ENCODE assay signal across 9 mouse cellular contexts in the genomic region with DNA sequence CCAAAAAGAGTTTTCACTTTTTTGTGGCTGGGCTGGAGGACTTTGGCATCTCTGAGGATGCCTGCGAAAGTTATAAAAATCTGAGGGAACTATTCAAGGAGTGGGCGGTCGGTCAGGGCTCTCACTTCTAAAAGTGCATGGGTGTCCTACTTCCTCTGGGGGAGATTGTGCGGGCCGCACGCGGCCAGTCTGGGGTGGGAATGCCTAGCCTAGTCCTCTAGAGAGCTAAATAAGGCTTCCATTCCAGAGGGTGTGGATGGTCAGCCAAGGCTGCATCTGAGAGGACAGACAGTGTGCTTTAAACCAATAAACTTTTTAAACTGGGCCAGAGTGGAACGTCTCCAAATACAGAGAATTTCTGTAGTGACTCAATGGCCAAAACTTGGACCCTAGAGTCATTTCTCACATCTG. TPM values are rescaled to one million over a fixed set of nuclear protein-coding genes. Genes with fewer than 3 reads are reported as not detected.
DNase-seq lines count a peak whose midpoint lies in the region; ATAC-seq and TF ChIP-seq lines count a peak whose summit lies in the region.
"Had no signal": no experiment of that assay in that cellular context is flagged by ENCODE, and none has a peak within 500 bp of the region (broad histone marks: within the 10 kb centered on the region; RNA-seq: fewer than 3 reads in every experiment).

No protein-coding gene starts in this region.

- H3K4me2 ChIP-seq in embryonic facial prominence, embryonic 12.5 days (replicated peaks) = peak overlapping the region; percentile 73
- peak overlapping the region; percentile 79 for H3K4me2 ChIP-seq in heart, embryonic 12.5 days
- H3K4me2 ChIP-seq in limb, embryonic 14.5 days (replicated peaks; ENCODE audit: low read depth, low read length, severe bottlenecking) = peak overlapping the region; percentile 55
- H3K4me2 ChIP-seq in neural tube, embryonic 13.5 days = peak overlapping the region; percentile 83

- TF ChIP-seq POLR2A in limb, embryonic 14.5 days (IDR thresholded peaks at IDR 0.05; ENCODE audit: borderline replicate concordance, extremely low read depth, insufficient read depth, insufficient read length) = no peak

- H3K9ac ChIP-seq in embryonic facial prominence, embryonic 12.5 days = peak overlapping the region; percentile 90
- peak overlapping the region; percentile 98 for H3K9ac ChIP-seq in heart, embryonic 12.5 days
- peak overlapping the region; percentile 91 for H3K9ac ChIP-seq in limb, embryonic 14.5 days (ENCODE audit: low read depth, low read length, severe bottlenecking)
- H3K9ac ChIP-seq in neural tube, embryonic 13.5 days = peak overlapping the region; percentile 92

- 7% methylated on average over 8 of the region's 8 CpGs for WGBS in embryonic facial prominence, embryonic 12.5 days
- WGBS in heart, embryonic 12.5 days = 10% methylated on average over 8 of the region's 8 CpGs
- 2% methylated on average over 8 of the region's 8 CpGs for WGBS in limb, embryonic 14.5 days
- WGBS in neural tube, embryonic 13.5 days = 6% methylated on average over 8 of the region's 8 CpGs

- peak overlapping the region; percentile 79; the same call in 1 of the 2 replicates for H3K4me3 ChIP-seq in E14TG2a.4 (replicated peaks; ENCODE audit: low read length)
- peak overlapping the region; percentile 79 for H3K4me3 ChIP-seq in embryonic facial prominence, embryonic 12.5 days
- peak overlapping the region; percentile 98 for H3K4me3 ChIP-seq in heart, embryonic 12.5 days
- peak overlapping the region; percentile 80 for H3K4me3 ChIP-seq in limb, embryonic 14.5 days (replicated peaks; ENCODE audit: low read length)
- peak overlapping the region; percentile 82 for H3K4me3 ChIP-seq in neural tube, embryonic 13.5 days
- H3K4me3 ChIP-seq: megakaryocyte, embryonic 14.5 days had no signal

- H3K27ac ChIP-seq in embryonic facial prominence, embryonic 12.5 days = peak overlapping the region; percentile 89
- peak overlapping the region; percentile 90 for H3K27ac ChIP-seq in heart, embryonic 12.5 days (ENCODE audit: poor library complexity, severe bottlenecking)
- peak overlapping the region; percentile 91 for H3K27ac ChIP-seq in limb, embryonic 14.5 days (replicated peaks; ENCODE audit: low read depth, low read length)
- H3K27ac ChIP-seq in neural tube, embryonic 13.5 days (replicated peaks) = peak overlapping the region; percentile 92; the same call in 1 of the 2 replicates

- H3K27me3 ChIP-seq in E14TG2a.4 (ENCODE audit: insufficient read depth, low read length) = peaks cover 56% of the 10 kb centered on the region
- no peaks in the 10 kb centered on the region for H3K27me3 ChIP-seq in embryonic facial prominence, embryonic 12.5 days
- H3K27me3 ChIP-seq in heart, embryonic 12.5 days (replicated peaks) = no peaks in the 10 kb centered on the region
- no peaks in the 10 kb centered on the region for H3K27me3 ChIP-seq in limb, embryonic 14.5 days (ENCODE audit: control insufficient read depth, insufficient read depth, low read length)
- H3K27me3 ChIP-seq in neural tube, embryonic 13.5 days = no peaks in the 10 kb centered on the region

- no peak for ATAC-seq in embryonic facial prominence, embryonic 12.5 days (ENCODE audit: insufficient number of reproducible peaks, insufficient read depth, low FRiP score, low TSS enrichment)
- 0 out of 2 replicates have a peak, but pooled peaks have one; percentile 26 for ATAC-seq in heart, embryonic 12.5 days (ENCODE audit: insufficient number of reproducible peaks, low FRiP score)
- ATAC-seq in limb, embryonic 14.5 days (ENCODE audit: low FRiP score, low read depth) = peak; percentile 5; the same call in 1 of the 2 replicates
- ATAC-seq in neural tube, embryonic 13.5 days (ENCODE audit: low read depth) = no peak

- no peaks in the 10 kb centered on the region for H3K36me3 ChIP-seq in E14TG2a.4 (ENCODE audit: insufficient read depth, low read length)
- H3K36me3 ChIP-seq in embryonic facial prominence, embryonic 12.5 days = 0 out of 2 replicates have a peak, but pooled peaks cover 7% of the 10 kb centered on the region
- no peaks in the 10 kb centered on the region for H3K36me3 ChIP-seq in heart, embryonic 12.5 days
- no peaks in the 10 kb centered on the region for H3K36me3 ChIP-seq in limb, embryonic 14.5 days (ENCODE audit: control insufficient read depth, insufficient read depth, low read length)
- H3K36me3 ChIP-seq in neural tube, embryonic 13.5 days = 0 out of 2 replicates have a peak, but pooled peaks cover 11% of the 10 kb centered on the region

- no peak for DNase-seq in limb, embryonic 14.5 days (ENCODE audit: low spot score)
- no peak for DNase-seq in spleen, postnatal 36 days (ENCODE audit: low spot score in 2 of 2)
- no peak for DNase-seq in T-cell, adult 2 months (ENCODE audit: low spot score)
- no peak for DNase-seq in thymus, postnatal 10 days (ENCODE audit: low spot score in 2 of 2)

- H3K4me1 ChIP-seq in E14TG2a.4 (replicated peaks; ENCODE audit: low read depth, low read length) = peaks cover 33% of the 10 kb centered on the region
- H3K4me1 ChIP-seq in embryonic facial prominence, embryonic 12.5 days = peaks cover 25% of the 10 kb centered on the region
- H3K4me1 ChIP-seq in heart, embryonic 12.5 days (replicated peaks) = peaks cover 59% of the 10 kb centered on the region
- H3K4me1 ChIP-seq in limb, embryonic 14.5 days (ENCODE audit: control insufficient read depth, insufficient read depth, low read length) = peaks cover 24% of the 10 kb centered on the region
- H3K4me1 ChIP-seq in neural tube, embryonic 13.5 days (replicated peaks) = peaks cover 45% of the 10 kb centered on the region
- H3K4me1 ChIP-seq: megakaryocyte, embryonic 14.5 days had no signal

- no peak for TF ChIP-seq CTCF in E14TG2a.4 (conservative IDR thresholded peaks at IDR 0.05; ENCODE audit: low read length)

- H3K9me3 ChIP-seq in E14TG2a.4 (ENCODE audit: low read length) = no peaks in the 10 kb centered on the region
- H3K9me3 ChIP-seq in embryonic facial prominence, embryonic 12.5 days = no peaks in the 10 kb centered on the region
- no peaks in the 10 kb centered on the region for H3K9me3 ChIP-seq in heart, embryonic 12.5 days (replicated peaks)
- H3K9me3 ChIP-seq in limb, embryonic 14.5 days (ENCODE audit: control insufficient read depth, low read length) = no peaks in the 10 kb centered on the region
- no peaks in the 10 kb centered on the region for H3K9me3 ChIP-seq in neural tube, embryonic 13.5 days

RNA-seq across cellular contexts. Expression of gene Pxdn, which starts 1.9 kb away (rescaled TPM):
- 129 and 130 TPM in 2 replicates for polyA plus RNA-seq in embryonic facial prominence, embryonic 12.5 days (2016; fragmentation: Nextera tagmentation; extraction: Ambion mirVana)
- 125 and 131 TPM in 2 replicates for polyA plus RNA-seq in heart, embryonic 12.5 days (2016; fragmentation: Nextera tagmentation; extraction: Ambion mirVana)
- 175 and 240 TPM in 2 replicates for polyA plus RNA-seq in limb, embryonic 14.5 days (2012; rRNA removed)
- polyA plus RNA-seq in limb, embryonic 14.5 days (2014; fragmentation: Nextera tagmentation; extraction: Ambion mirVana) = 145 and 171 TPM in 2 replicates
- polyA plus RNA-seq in neural tube, embryonic 13.5 days (2015; fragmentation: Nextera tagmentation; extraction: Ambion mirVana) = 48.8 and 58.5 TPM in 2 replicates

Comparison
In these comparisons a context has a peak if more than half of its experiments do, and no peak if none do; other contexts are left out.
1. ATAC-seq: peak in heart, embryonic 12.5 days (single experiment) and limb, embryonic 14.5 days (single experiment); none in embryonic facial prominence, embryonic 12.5 days (single experiment) and neural tube, embryonic 13.5 days (single experiment).
2. Peak in every context shown above with its lines, with median percentiles within 50 percentile points of each other: H3K4me3 ChIP-seq, H3K27ac ChIP-seq, H3K4me2 ChIP-seq and H3K9ac ChIP-seq.